Mouse (Mus musculus) stomach, embryonic 14.5 days (tissue): ENCODE measurements around the gene Pou6f2. TPM values are rescaled to one million over a fixed set of nuclear protein-coding genes. Genes with fewer than 3 reads are reported as not detected.

Experiments
- ATAC-seq: fragments of 200-750 bp; cut with Nextera tagmentation; 2 replicates; pipeline ENCODE4 v1.8.0; 2017; ENCODE audit warnings: low read depth, moderate TSS enrichment; ENCODE audit not compliant: insufficient number of reproducible peaks, insufficient read depth, low FRiP score
- H3K27ac ChIP-seq: fragments of 300-500 bp; sonication (generic); 2 replicates; pipeline ENCODE4 v1.5.1; 2014; ENCODE audit warnings: mild to moderate bottlenecking, low read length, moderate library complexity, mixed read lengths
- H3K27me3 ChIP-seq: fragments of 300-500 bp; sonication (generic); 2 replicates; pipeline ENCODE4 v1.6.1; 2014; ENCODE audit warnings: low read length, control low read depth, mixed read lengths; ENCODE audit not compliant: control insufficient read depth, insufficient read depth
- H3K36me3 ChIP-seq: fragments of 300-500 bp; sonication (generic); 2 replicates; pipeline ENCODE4 v1.6.1; 2014; ENCODE audit warnings: mild to moderate bottlenecking, control low read depth, low read length, moderate library complexity, mixed read lengths; ENCODE audit not compliant: control insufficient read depth, insufficient read depth
- H3K4me1 ChIP-seq: fragments of 300-500 bp; sonication (generic); 2 replicates; pipeline ENCODE4 v1.6.1; 2014; ENCODE audit warnings: low read length, control low read depth, mixed read lengths; ENCODE audit not compliant: control insufficient read depth, insufficient read depth
- H3K4me2 ChIP-seq: fragments of 300-500 bp; sonication (generic); replicated peaks from 2 replicates; pipeline ENCODE4 v1.6.1; 2014; ENCODE audit warnings: low read depth, low read length, control low read depth
- H3K4me3 ChIP-seq: fragments of 300-500 bp; sonication (generic); 2 replicates; pipeline ENCODE4 v1.5.1; 2014; ENCODE audit warnings: low read depth, low read length, control low read depth
- H3K9ac ChIP-seq: fragments of 300-500 bp; sonication (generic); replicated peaks from 2 replicates; pipeline ENCODE4 v1.6.1; 2014; ENCODE audit warnings: low read depth, mild to moderate bottlenecking, control low read depth, low read length, moderate library complexity, mixed read lengths
- H3K9me3 ChIP-seq: fragments of 300-500 bp; sonication (generic); 2 replicates; pipeline ENCODE4 v1.6.1; 2016; ENCODE audit warnings: low read depth, low read length, control low read depth; ENCODE audit not compliant: control insufficient read depth
- WGBS: fragments of 180-500 bp; shearing (Covaris S2); extraction: QIAGEN DNeasy Blood & Tissue Kit; methylation state at CpG from one replicate; pipeline ENCODE4 v1.1.7; 2014; 5-methylcytosine and 5-hydroxymethylcytosine counted together
- polyA plus RNA-seq: library from polyadenylated mRNA; unstranded; fragments of >200 nt; fragmentation: Nextera tagmentation; extraction: Ambion mirVana; gene quantifications from 2 replicates; pipeline ENCODE4 v1.2.1, GENCODE M21; 2014

Gene Pou6f2
- polyA plus RNA-seq, 1 experiment from 2014 or later, result 0.19 TPM

DNA sequence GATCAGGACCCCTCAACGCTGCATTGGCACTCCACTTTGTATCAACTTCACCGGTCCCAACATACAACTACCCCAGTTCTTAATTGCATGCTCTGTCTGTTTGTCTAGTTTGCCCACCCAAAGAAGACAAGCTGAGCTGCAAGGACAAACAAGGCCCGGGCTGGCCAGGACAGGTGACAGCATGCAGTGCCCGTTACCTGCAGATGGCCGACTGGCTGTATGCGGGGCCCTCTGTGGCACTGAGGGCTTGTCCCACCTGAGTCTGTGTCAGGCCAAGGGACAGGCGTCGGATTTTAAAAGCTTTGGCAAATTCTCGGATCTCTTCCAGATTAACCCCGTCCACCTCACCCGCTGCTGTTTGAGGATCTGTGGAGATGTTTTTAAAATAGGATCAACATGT is 268.7 kb downstream of the Pou6f2 start:
- H3K4me2 ChIP-seq, result no peak overlapping the region
- no peak overlapping the region for H3K9ac ChIP-seq
- H3K4me1 ChIP-seq, result no peaks in the 10 kb centered on the region
- H3K9me3 ChIP-seq, result no peaks in the 10 kb centered on the region
- ATAC-seq, result no peak
- no peaks in the 10 kb centered on the region for H3K36me3 ChIP-seq
- no peaks in the 10 kb centered on the region for H3K27me3 ChIP-seq
- no peak overlapping the region for H3K27ac ChIP-seq
- no peak overlapping the region for H3K4me3 ChIP-seq
- 77% methylated on average over 11 of the region's 11 CpGs for WGBS

DNA sequence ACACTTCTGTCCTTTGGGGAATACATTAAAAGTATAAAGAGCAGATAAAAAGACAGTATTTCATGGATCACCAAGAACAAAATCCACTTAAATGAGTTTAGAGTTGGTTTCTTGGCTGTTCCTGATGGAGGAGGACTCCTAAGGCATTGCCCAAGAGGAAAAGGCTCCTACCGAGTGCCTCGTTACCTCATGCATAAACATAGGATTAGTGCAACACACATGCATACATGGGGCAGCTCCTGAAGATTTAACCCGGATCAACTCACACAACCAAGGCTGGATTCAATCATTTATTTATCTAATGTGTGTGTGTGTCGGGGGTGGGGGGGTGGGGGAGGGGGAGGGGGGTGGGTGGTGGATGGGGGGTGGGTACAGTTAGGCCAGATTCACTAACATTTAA is 269.4 kb downstream of the Pou6f2 start:
- Histone ChIP-seq H3K4me3 (no peak overlapping the region), H3K4me1 (no peaks in the 10 kb centered on the region), H3K4me2 (no peak overlapping the region), H3K9ac (no peak overlapping the region), H3K36me3 (no peaks in the 10 kb centered on the region), H3K27ac (no peak overlapping the region), H3K9me3 (no peaks in the 10 kb centered on the region), H3K27me3 (no peaks in the 10 kb centered on the region)
- WGBS, result 50% methylated on average over 4 of the region's 4 CpGs
- no peak for ATAC-seq

DNA sequence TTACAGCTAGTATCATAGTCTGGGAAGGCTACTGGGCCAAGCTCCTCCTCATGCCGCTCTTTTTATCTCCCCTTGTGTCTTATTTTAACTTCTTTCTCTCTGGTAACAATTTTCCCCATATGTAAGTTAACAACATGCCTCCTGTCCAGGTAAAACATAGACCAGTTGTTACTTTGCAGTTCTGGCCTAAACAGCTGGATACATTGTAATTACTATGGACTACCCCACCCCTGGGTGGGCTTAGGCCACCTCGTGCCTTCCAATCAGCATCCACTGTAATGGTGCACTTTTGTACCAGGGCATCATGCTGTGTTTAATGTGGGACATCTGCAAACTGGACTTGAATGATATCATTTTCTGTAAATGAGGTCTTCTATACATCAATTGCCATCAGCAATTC is 271.4 kb downstream of the Pou6f2 start:
- Histone ChIP-seq H3K4me3 (no peak overlapping the region), H3K27ac (no peak overlapping the region), H3K4me1 (no peaks in the 10 kb centered on the region), H3K9ac (no peak overlapping the region), H3K27me3 (no peaks in the 10 kb centered on the region), H3K9me3 (no peaks in the 10 kb centered on the region), H3K36me3 (no peaks in the 10 kb centered on the region), H3K4me2 (no peak overlapping the region)
- no peak for ATAC-seq
- 59% methylated on average over 2 of the region's 2 CpGs for WGBS

DNA sequence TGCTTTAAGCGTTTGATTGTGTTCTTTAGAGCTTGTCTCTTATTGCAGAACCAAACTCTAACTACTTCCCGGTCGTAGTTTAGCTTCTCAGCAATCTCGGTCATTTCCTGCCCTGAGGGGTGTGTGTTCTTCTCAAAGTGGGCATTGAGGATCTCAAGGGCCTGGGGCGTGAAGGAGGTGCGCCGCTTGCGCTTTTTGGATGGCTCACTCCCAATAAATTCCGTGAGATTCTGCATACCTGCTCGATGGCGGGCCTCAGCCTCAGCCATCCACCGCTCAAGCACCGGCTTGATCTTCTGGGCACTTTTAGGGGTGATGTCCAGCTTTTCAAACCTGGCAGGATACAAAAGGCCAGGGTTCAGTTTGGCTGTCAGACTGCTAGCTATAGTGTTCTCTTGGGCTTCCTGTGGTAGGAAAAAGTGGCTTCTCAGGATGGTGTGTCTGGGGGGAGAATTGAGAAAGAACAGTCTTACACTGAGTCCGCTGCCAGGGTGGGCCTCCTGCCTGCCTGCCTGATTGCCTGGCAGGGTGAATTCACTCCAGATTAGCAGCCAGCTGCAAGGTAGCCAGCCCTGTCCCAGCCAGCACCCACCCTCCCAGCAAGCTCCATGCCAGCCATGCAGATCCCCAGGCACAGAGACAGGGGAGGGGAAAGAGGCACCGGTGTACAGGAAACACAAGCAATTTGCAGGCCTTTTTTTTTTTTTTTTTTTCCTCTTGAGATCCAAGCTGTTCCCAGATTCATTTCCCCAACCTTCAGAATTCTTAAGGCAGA is 272.1 kb downstream of the Pou6f2 start:
- Histone ChIP-seq H3K9ac (no peak overlapping the region), H3K9me3 (no peaks in the 10 kb centered on the region), H3K36me3 (no peaks in the 10 kb centered on the region), H3K4me3 (no peak overlapping the region), H3K4me2 (no peak overlapping the region), H3K27ac (no peak overlapping the region), H3K4me1 (no peaks in the 10 kb centered on the region), H3K27me3 (no peaks in the 10 kb centered on the region)
- no peak for ATAC-seq
- 78% methylated on average over 15 of the region's 15 CpGs for WGBS

DNA sequence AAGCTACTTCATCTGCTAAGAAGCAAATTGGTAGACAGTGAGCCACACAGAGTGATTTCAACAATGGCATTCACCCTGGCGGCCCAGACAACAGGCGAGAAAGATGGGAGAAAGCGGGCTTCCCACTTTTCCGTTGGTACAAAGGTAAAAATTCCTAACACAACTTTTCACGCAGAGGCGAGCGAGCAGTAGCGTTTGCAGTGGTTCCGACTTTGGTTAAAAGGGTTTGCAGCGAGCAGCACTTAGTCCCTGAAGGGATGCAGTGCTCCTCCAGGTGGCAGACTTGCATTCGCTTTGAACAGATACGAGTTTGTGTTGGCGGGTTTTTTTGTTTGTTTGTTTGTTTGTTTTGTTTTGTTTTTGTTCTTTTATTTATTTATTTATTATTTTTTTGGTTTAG is 273.1 kb downstream of the Pou6f2 start:
- Histone ChIP-seq H3K9ac (no peak overlapping the region), H3K4me2 (peak overlapping the region; percentile 28; the same call in 1 of the 2 replicates), H3K9me3 (no peaks in the 10 kb centered on the region), H3K4me1 (no peaks in the 10 kb centered on the region), H3K27me3 (no peaks in the 10 kb centered on the region), H3K27ac (no peak overlapping the region), H3K4me3 (no peak overlapping the region), H3K36me3 (no peaks in the 10 kb centered on the region)
- ATAC-seq, result no peak
- WGBS, result 24% methylated on average over 13 of the region's 13 CpGs

DNA sequence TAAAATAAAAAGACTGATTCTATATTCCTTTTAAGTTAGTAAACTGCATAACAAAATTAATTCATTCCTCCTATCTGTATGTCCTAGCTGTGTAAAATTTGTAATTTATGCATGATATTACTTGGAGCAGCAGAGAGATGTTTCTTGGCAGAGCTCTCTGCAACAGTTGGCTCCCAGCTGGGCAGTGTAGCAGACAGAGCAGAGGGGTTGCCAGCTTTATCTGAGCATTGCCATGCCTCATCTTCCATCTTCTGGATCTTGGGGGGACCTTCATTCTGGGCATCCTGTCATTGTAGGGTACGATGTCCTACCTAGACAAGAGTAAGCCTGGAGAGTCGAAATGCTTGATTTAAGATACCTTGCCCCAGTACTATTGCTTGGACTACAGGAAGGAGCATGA is 277.1 kb downstream of the Pou6f2 start:
- no peak overlapping the region for H3K4me3 ChIP-seq
- H3K9ac ChIP-seq, result no peak overlapping the region
- no peaks in the 10 kb centered on the region for H3K36me3 ChIP-seq
- 100% methylated on average over 2 of the region's 2 CpGs for WGBS
- ATAC-seq, result no peak
- H3K4me2 ChIP-seq, result no peak overlapping the region
- no peak overlapping the region for H3K27ac ChIP-seq
- no peaks in the 10 kb centered on the region for H3K27me3 ChIP-seq
- H3K9me3 ChIP-seq, result no peaks in the 10 kb centered on the region
- H3K4me1 ChIP-seq, result no peaks in the 10 kb centered on the region

DNA sequence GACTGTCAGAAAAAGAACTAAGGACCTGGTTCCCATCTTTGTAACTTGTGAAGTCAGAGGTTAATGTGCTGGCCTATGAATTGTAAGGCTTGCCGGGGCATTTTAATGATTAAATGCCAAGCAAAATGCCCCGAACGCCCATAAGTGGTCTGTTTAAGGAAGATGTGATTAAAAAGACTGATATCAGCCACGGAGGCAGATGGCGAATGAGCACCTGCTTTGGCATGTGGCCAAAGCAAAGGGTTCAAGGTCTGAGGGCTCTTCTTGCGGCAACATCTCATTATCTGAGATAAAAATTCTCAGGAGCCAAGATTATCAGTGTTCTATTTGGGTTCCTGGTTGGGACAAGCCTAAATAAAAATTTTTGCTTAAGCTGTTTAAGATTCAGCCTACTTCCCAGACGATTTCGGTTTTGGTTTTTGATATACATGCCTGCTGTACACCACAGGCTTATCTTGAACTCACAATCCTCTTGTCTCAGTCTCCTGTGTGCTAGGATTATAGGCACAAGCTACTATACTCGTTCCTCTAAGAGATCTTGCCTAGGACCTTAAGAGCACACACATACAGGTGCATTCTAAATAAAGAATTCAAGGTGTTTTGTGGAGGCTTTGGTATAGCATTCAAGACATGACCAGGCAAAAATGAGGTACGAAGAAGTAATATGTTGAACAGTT is 315.9 kb downstream of the Pou6f2 start:
- Histone ChIP-seq H3K4me3 (no peak overlapping the region), H3K9ac (no peak overlapping the region), H3K4me1 (no peaks in the 10 kb centered on the region), H3K27me3 (no peaks in the 10 kb centered on the region), H3K9me3 (no peaks in the 10 kb centered on the region), H3K4me2 (no peak overlapping the region), H3K27ac (no peak overlapping the region), H3K36me3 (no peaks in the 10 kb centered on the region)
- 52% methylated on average over 10 of the region's 10 CpGs for WGBS
- ATAC-seq, result no peak
